Mouse (Mus musculus) cortical plate, adult 2 months (tissue): ENCODE results near the gene Sdhc. TPM values are rescaled to one million over a fixed set of nuclear protein-coding genes. Genes with fewer than 3 reads are reported as not detected.
A peak's percentile ranks its signal among the peaks of the same experiment; 100 is the strongest.

Source experiments
- H3K27ac ChIP-seq: fragments of 200-500 bp; 2 replicates; pipeline ENCODE4 v1.5.1; 2012; ENCODE audit warnings: low read length, control low read depth, inconsistent platforms; ENCODE audit not compliant: insufficient read depth
- H3K4me1 ChIP-seq: fragments of 200-500 bp; 2 replicates; pipeline ENCODE4 v1.6.1; 2011; ENCODE audit warnings: low read length; ENCODE audit not compliant: control insufficient read depth, insufficient read depth
- H3K4me3 ChIP-seq: fragments of 200-500 bp; 2 replicates; pipeline ENCODE4 v1.5.1; 2011; ENCODE audit warnings: mild to moderate bottlenecking, low read length, control low read depth; ENCODE audit not compliant: insufficient read depth
- CTCF ChIP-seq: fragments of 200-500 bp; IDR thresholded peaks from 2 replicates; pipeline ENCODE4 v1.5.1; 2011; ENCODE audit warnings: mild to moderate bottlenecking, control low read depth, low read length; ENCODE audit not compliant: insufficient read depth; ENCODE audit errors: extremely low read depth
- POLR2A ChIP-seq: fragments of 200-500 bp; IDR thresholded peaks from 2 replicates; pipeline ENCODE4 v1.6.1; 2011; ENCODE audit warnings: mild to moderate bottlenecking, low read length, control low read depth; ENCODE audit not compliant: insufficient read depth; ENCODE audit errors: extremely low read depth
- polyA plus RNA-seq: library from polyadenylated mRNA; depleted of rRNA; stranded (reverse); fragments of >200 nt; gene quantifications from 2 replicates; pipeline ENCODE4 v1.2.3, GENCODE M21; 2012

Sdhc gene
- polyA plus RNA-seq, 1 experiment = 242 TPM

- no peak for TF ChIP-seq CTCF
- TF ChIP-seq POLR2A = no peak
- no peak overlapping the region for H3K27ac ChIP-seq
- no peak overlapping the region for H3K4me3 ChIP-seq
- no peaks in the 10 kb centered on the region for H3K4me1 ChIP-seq
Observed at GRCm38 (mm10) chr1:171135600-171135999, 14.8 kb downstream of the Sdhc start.

GRCm38 (mm10) chr1:171130971-171131370 is 19.4 kb downstream of the Sdhc start:
- Histone ChIP-seq H3K27ac (no peak overlapping the region), H3K4me3 (no peak overlapping the region), H3K4me1 (no peaks in the 10 kb centered on the region)
- TF ChIP-seq POLR2A (no peak), CTCF (no peak)

- Histone ChIP-seq H3K4me1 (no peaks in the 10 kb centered on the region), H3K27ac (0 out of 2 replicates have a peak overlapping the region, but pooled peaks have one; percentile 40), H3K4me3 (no peak overlapping the region)
- TF ChIP-seq CTCF (peak; percentile 34; the same call in 1 of the 2 replicates), POLR2A (no peak)
Observed at GRCm38 (mm10) chr1:171129251-171129650, 21.2 kb downstream of the Sdhc start.

- Histone ChIP-seq H3K4me3 (no peak overlapping the region), H3K27ac (no peak overlapping the region), H3K4me1 (no peaks in the 10 kb centered on the region)
- TF ChIP-seq CTCF = no peak
- TF ChIP-seq POLR2A = no peak
Observed at GRCm38 (mm10) chr1:171124398-171124797, 26.0 kb downstream of the Sdhc start.

- Histone ChIP-seq H3K4me3 (no peak overlapping the region), H3K4me1 (no peaks in the 10 kb centered on the region), H3K27ac (no peak overlapping the region)
- no peak for TF ChIP-seq CTCF
- no peak for TF ChIP-seq POLR2A
Observed at GRCm38 (mm10) chr1:171122932-171123331, 27.5 kb downstream of the Sdhc start.

- Histone ChIP-seq H3K4me3 (no peak overlapping the region), H3K4me1 (no peaks in the 10 kb centered on the region), H3K27ac (no peak overlapping the region)
- TF ChIP-seq POLR2A (no peak), CTCF (no peak)
Observed at GRCm38 (mm10) chr1:171121839-171122238, 28.6 kb downstream of the Sdhc start.

GRCm38 (mm10) chr1:171120893-171121292 is 29.5 kb downstream of the Sdhc start:
- no peak for TF ChIP-seq CTCF
- no peak for TF ChIP-seq POLR2A
- H3K27ac ChIP-seq = no peak overlapping the region
- no peak overlapping the region for H3K4me3 ChIP-seq
- no peaks in the 10 kb centered on the region for H3K4me1 ChIP-seq

GRCm38 (mm10) chr1:171119405-171119804 is 31.0 kb downstream of the Sdhc start:
- TF ChIP-seq CTCF = no peak
- no peak for TF ChIP-seq POLR2A
- Histone ChIP-seq H3K27ac (no peak overlapping the region), H3K4me3 (no peak overlapping the region), H3K4me1 (no peaks in the 10 kb centered on the region)

- no peaks in the 10 kb centered on the region for H3K4me1 ChIP-seq
- no peak overlapping the region for H3K27ac ChIP-seq
- TF ChIP-seq CTCF (no peak), POLR2A (no peak)
- H3K4me3 ChIP-seq = no peak overlapping the region
Observed at GRCm38 (mm10) chr1:171118996-171119395, 31.4 kb downstream of the Sdhc start.

- no peak overlapping the region for H3K27ac ChIP-seq
- TF ChIP-seq POLR2A (no peak), CTCF (peak; percentile 47; the same call in 1 of the 2 replicates)
- no peaks in the 10 kb centered on the region for H3K4me1 ChIP-seq
- H3K4me3 ChIP-seq = no peak overlapping the region
Observed at GRCm38 (mm10) chr1:171118269-171118684, 32.1 kb downstream of the Sdhc start.
